Mouse (Mus musculus) spleen, postnatal 4 days (tissue): ENCODE measurements around the gene Coro2b.

Experiments
- DNase-seq, 2 experiments: peaks; one replicate each; pipeline ENCODE4 v3.0.0; 2022; ENCODE audit warnings: low spot score in 2 of 2

Gene Coro2b

DNA sequence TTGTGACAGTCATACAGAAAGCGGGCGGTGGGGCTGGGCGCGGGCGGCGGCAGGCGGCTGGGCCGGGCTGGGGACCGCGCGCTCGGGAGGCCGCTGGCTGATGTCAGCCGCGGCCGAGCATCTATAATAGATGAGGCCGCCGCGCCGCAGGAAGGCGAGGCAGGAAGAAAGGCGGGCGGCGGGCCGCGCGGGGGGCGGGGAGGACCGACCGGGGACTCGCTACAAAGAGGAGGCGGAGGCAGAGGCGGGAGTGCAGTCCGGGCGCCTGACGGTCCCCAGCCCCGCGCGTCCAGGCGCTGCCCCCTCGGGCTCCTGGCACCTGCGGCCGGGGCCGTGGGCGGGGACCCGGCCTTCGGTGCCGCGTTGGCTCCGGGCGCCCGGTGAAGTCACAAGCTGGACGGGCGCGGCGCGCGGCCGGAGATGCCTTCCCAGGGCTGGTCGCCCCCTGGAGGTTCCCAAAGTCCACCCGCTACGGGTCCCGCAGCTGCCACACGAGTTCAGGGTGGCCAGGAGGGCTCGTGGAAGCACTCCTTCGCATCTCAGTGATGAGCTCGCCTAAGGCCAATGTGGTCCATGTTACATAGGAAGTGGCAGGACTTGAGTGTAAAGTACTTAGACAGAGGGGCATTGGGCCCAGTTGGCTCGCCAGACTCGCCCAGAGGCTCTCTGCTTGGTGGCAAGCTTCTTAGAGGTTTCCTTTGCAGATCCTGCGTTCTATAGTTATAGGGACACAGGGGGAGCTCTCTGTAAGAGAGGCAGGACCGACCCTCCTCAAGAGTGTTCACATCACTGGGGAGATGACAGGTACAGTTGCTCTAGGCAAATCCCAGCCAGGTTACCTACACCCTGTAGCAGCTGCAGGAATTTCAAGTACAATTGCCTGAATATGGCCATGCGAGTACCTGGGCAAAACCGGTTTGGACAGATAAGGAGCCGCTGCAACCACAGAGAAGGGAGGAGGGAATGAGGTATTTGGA lies at the start of gene Coro2b:
Coro2b (minus strand) TSS at position 390 of the 977 bp plus-strand sequence.
- DNase-seq: peak; percentile 37 to 76

DNA sequence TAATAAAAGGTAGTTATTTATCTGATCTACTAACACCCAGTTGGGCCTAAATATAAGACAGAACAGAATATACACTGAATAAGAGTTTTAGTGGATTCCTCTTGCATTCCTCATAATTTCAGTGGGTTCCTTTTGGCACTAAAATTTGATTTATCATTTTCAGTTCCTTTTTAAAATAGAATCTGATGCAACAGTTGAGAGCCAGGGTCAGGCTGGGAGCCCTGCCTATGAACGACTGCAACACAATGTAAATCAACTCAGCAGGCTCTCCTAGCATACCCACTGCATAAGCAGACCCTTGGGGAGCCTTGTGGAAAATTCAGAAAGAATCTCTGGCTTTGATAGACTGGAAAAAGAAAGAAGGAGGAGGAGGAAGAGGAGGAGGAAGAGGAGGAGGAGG lies 40.7 kb upstream of the Coro2b start:
- DNase-seq: no peak

DNA sequence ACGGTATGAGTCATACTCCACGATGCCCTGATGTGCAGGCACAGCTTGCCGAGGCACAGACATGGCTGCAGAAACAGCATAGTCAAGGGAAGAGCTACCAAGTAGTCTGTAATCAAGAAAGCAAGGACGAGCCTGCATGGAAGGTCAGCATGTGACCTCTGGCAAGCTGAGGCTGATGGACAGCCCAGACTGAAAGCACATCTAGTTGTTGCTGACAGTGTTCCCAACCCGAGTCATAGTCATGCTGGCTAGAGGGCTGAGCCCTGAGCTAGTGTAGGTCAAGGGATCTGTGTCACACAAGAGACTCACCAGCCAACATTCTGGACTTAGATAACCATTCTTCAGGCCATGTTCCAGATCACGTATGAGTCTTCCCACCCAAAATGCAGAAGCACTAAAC lies 32.3 kb upstream of the Coro2b start:
- DNase-seq: peak in 1 of 2 experiments; percentile 34

DNA sequence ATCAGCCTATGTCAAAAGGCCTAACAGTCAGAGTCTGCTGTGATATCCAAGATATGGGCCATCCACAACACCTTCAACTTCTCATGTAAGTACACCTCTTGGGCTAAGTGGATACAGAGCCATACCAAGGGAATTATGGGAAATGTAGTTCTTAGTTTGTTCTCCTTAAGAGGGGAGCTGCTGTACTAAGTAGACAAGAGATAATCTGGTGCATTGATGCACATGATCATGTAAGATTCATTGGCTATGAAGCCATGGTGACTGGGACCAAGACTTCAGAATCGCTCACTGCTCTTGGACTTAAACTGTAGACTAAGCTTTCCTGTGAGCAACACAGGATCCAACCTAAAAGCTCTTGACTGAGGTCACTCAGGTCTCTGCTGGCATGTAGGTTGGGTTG lies 31.0 kb upstream of the Coro2b start:
- no peak for DNase-seq

DNA sequence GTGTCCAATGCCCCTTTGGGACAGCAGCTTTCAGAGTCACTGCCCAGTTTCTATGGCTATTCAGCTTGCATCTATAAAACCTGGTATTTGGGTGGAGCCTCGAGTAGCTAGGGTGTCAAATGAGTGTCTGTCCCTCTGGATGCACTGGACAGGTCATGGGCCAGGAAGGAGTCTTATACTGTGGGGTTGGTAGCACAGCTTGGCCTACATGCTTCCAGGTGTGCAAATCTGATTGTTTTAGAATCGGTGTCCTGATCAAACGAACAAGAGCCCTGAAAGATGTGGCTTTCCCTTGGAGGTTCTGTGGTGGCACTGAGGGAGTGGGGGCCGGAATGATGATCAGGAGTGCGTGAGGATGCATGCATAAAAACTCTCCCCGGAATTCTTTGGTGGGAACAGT lies 25.4 kb upstream of the Coro2b start:
- DNase-seq: no peak

DNA sequence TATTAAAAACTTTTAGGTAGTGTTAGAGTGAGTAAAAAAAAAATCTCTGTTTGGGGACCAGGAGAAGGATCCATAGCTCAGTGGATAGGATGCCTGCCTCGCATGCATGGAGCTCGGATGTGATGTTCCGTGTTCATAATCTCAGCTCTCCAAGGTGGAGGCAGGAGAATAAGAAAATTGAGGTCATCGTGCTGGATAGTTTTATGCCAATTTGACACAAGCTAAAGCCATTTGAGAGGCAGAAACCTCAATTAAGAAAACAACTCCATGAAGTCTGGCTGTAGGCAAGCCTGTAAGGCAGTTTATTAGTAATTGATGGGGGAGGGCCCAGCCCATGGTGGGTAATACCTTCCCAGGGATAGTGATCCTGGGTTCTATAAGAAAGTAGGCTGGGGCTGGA lies 23.6 kb upstream of the Coro2b start:
- no peak for DNase-seq

DNA sequence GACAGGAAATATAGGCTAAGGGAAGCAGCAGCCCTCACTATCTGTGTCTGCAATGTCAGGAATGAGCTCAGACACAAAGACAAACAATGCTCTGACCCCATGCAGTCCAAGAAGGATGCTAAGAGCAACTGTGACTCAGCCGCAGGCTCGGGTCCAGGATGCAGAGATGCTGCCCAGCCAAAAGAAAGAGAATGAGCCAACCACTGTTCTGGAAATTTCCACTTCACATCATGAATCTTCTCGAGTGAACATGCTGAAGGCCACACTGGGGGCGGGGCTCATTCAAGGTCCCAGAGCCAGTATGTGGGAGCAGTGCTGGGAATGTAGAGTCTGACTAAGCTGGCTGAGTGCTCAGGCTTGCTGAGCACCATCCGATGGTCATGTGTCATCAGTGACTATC lies 23.2 kb upstream of the Coro2b start:
- peak in 1 of 2 experiments; percentile 52 for DNase-seq

DNA sequence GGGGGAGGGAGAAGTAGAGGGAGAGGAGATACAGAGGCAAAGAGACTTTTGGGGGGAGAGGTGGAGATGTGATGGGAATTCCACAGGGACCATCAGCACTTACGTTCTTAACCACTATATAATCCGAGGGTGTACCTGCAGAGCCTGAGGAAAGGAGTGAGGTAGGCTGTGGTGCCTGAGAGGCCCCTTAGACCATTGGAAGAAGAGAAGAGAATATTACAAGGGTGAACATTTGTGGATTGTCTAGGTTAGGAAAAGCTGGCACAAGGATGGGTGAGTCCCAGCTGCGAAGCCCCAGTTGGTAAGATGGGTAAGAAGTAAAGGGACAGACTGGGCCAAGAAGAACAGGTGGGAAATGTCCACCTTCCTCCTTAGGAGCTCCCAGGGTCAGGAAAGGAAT lies 22.6 kb upstream of the Coro2b start:
- no peak for DNase-seq

DNA sequence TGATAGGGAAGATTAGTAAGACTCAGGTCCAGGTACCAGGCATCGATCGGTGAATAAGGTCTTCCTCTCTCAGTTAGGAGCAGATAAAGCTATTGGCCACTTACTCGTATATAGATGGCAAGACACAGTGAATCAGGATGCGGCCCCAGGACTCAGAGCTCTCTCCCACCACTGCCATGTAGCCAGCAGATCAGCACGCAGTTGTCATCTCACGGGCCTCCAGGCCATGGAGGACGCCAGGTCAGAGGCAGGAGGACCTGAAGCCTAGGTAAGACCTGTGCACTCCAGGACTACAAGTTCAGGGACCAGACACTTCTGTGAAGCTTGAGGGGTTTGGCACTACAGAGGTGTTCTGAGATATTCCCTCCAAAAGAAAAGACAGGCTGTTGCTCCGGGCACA lies 21.2 kb upstream of the Coro2b start:
- peak in 1 of 2 experiments; percentile 49 for DNase-seq

DNA sequence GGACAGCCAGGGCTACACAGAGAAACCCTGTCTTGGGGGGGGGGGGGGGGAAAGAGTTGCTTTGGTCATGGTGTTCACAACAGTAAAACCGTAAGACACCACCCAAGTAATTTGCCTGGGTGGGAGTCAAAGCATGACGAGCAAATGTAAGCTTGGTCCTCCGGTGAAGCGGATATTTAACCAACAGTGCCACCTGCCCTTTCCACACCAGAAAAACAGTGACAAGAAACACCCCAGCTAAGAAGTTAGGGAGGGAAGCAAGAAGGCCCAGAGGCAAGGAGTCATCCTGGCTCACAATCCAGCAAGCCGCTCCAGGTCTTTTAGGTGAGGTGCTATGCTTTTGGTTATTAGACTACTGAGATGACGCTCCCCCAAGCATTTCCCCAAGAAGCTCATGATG lies 19.9 kb upstream of the Coro2b start:
- DNase-seq: peak in 1 of 2 experiments; percentile 33

DNA sequence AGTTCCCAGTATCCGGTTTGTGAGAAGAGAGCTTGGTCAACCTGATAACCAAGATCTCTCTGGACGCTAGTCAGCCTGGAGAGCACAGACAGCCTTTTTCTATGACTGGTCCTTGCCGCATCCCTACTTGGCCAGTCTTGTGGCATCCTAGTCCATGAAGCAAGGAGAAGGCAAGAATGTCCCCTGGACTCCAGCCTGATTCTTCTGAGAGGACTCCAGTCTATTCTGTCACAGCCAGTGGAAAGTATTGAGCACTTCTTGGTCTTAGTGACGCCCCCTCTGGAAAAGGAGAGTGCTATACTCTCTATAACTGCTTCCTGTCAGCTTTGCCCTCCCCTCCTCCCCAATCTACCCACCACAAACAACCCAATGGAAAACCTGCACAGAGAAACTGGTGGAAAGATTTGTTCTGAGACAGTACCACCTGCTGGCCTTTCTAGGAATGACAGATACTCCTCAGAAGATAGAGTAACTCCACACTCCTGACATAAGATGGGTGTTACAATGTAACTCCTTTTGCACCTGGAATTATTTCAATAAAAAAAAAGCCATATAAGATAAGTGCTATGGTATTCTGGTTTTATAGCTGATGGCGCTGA lies 18.5 kb upstream of the Coro2b start:
- no peak for DNase-seq

DNA sequence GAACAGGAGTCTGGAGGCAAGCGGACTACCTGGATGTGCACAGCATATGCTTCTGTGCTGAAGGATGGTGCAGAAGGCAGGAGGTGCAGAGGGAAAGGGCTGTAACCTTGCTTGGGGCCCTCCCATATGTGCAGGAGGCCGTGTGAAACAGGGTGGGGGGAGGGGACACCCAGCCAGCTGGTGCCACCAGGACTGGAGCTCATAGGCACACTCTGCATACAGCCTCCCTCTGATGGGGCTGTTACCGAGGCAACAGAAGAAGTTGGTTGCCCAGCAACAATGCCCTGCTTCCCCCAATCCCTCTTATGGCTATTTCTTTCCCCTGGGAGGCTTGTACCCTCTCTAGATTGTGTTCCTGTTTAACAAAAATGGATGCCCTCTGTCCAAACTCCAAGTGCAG lies 17.8 kb upstream of the Coro2b start:
- DNase-seq: no peak

DNA sequence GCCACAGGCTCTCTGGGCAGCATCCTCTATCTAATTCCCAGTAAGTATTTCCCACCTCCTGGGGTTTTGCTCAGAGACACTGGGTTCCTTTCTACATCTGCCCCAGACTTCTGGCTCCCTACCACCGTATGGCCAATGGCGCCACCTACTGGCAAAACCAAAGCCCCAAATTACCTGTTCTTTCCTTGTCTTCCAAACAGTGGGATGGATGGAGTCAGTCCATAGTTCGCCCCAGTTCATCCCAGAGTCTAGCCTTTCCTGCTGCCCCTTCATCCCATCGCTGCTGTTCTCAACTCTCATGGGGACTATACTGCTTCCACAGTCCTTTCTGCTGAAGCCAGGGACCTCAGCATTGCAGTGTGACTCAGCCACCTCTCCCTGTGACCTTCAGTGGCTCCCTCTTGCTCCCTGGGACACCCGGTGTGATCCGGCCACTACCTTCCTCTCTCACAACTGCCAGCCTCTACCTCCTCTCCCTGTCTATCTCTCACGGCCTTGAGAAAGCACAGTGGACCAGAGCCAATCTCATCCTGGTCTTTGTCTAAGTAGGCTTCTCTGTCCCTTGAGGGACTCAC lies 16.6 kb upstream of the Coro2b start:
- peak; percentile 31 to 82 for DNase-seq

DNA sequence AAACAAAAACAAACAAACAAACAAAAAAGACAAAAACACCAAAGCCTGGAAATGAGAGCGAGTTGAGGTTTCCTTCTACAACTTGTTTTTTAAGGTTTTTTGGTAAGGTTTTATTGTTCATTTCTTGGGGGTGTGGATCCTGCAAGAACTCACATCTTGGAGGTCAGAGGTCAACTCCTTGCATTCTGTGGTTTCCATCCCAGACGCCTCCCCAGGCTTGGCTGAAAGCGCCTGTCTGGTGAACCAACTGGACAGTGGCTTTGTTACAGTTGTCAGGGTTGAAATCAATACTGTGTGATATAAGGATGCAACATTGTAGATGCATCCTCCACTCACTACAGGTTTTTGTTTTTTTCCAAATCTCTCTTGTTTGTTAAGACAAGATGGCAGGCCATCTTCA lies 14.7 kb upstream of the Coro2b start:
- DNase-seq: no peak

DNA sequence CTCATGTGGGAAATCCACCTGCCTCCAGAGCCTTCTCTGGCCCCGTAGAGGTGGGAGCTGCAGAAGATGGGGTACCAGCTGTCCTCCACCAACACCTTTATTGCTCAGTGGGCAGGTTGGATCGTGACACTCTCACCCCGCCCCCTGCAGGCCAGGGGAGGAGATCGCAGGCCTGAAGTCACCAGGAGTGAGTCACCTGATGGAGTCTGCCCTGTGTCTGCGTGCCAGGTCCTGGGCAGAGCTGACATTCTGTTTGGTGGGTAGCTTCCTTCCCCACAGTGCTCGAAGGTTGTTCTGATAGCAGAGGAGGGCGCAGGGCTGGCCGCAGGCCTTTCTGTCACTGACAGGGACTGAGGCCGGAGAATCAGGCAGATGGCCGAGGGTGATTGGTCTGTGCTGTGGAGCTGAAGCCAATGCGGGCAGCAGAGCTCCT lies 13.8 kb upstream of the Coro2b start:
- DNase-seq: peak; percentile 60 to 85

DNA sequence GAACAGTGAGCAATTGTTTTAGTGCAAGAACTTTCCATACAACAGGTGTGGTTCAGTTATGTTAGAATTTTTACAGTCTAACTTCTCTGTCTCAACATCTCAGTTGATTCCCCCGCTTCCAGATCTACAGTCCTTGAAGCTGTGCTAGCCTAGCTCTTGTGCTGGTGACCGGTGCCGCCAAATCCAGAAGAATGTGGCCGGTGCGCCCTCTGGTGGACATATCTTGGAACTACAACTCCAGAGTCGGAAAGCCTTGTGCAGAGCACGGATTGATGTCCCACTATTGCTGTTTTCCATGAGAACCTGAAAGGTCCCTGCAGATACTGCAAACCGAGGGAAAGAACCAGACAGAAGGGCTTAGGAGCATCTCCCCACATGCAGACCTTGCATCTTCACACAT lies 13.0 kb upstream of the Coro2b start:
- DNase-seq: peak; percentile 75 to 92

DNA sequence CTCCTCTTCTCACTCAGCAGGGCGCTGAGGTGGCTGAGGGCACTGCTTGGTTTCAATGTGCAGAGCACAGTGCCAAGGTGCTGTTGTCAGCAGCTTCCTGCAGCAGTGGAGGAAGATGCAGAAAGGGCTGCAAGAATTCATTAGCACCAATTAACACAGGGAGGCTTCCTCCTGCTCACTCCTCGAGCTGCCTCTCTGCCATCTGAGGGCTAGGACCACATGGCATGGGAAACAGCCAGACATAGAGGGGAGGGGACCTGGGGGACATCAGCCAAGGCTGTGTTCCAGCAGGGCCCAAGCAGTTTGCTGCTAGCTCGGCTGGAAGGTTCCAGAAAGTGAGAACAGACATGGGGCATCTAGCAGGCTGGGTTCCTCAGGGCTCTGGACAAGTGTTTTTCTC lies 10.6 kb upstream of the Coro2b start:
- no peak for DNase-seq

DNA sequence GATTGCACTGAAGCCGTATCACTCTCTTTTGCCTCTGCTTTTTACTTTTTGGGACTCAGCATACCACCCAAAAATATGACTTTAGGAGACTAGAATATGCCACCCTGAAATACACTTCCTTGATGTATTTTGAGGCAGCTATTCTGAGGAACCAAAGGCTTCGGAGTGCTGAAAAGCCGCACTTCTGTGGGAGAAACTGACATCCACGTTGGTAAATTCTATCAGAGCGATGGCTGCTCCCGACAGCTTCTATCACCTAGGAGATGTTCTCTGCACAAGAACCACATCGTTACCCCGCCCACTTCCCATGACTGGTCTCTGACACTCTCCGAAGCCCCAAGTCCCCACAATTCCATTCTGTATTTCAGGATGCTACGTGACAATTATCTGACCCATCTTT lies 8.0 kb upstream of the Coro2b start:
- no peak for DNase-seq

DNA sequence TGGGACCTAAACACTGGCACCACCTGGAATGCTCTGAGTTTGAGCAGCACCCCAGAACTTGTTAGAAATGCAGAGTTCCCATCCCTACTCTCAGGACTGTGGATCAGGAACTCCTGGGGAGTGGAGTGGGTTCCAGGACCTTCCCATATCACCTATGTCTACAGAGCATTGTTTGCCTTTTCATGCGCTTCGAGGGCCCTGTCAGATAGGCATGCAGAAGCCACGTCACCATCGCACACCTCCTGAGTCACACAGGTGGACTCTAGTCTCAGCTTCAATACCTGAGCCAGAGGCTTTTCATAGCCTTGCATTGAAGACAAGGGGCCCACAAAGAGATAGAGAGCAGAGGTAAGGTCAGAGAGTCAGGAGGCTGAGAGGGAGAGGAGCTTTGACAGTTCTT lies 7.0 kb upstream of the Coro2b start:
- no peak for DNase-seq

DNA sequence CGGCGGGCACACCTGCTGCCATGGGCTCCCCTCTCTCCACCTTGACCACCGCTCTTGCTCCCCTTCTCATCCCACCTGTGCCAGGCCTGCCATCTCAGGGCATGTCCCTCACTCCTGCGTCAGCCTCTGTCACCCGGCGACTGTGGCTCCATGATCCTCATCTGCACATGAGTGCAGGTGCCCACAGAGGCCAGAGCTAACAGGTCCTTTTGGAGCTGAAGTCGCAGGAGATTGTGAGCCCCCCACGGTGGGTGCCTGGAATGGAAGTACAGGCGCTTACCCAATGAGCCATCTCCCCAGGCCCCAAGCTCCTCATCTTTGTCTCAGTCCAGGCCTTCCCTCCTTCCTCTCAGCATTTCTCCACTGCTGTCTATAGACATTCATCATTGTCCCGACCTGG lies 4.8 kb upstream of the Coro2b start:
- no peak for DNase-seq

DNA sequence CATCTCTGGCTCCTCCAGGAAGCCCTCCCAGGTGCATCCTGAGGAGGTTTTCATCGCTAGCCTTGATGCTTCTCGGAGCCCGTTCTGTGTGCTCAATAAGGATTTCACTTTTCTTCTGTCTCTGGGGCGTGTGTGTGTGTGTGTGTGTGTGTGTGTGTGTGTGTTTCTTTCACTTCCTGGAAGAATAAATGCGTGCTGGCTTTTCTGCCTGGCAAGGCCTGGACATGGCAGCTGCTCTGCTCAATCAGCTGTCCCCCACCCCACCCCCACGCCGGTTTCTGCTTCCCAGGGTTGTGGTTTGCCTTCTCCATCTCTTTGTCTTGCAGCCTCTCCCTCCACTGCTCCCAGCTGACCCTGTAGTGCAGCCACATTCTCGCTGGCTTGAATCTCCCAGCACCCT lies 4.3 kb upstream of the Coro2b start:
- no peak for DNase-seq

DNA sequence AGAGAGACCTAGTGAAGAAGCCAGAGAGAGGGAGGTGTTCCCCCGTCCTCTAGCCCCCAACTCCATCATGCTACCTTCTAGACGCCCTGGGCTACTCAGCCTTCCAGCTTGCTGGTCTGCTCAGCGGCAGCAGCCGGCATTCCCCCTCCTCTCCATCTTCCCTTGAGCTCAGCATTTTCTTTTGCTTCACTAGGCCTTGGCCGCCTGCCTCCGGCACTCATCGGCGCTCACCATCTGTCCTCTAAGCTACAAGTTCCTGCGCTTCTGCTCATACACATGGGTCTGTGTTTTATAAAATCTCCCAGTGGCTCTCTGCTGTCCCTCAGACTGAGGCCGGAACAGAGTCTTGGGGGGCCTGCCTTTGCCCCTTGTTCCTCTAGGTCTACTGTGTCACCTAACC lies 3.9 kb upstream of the Coro2b start:
- no peak for DNase-seq

DNA sequence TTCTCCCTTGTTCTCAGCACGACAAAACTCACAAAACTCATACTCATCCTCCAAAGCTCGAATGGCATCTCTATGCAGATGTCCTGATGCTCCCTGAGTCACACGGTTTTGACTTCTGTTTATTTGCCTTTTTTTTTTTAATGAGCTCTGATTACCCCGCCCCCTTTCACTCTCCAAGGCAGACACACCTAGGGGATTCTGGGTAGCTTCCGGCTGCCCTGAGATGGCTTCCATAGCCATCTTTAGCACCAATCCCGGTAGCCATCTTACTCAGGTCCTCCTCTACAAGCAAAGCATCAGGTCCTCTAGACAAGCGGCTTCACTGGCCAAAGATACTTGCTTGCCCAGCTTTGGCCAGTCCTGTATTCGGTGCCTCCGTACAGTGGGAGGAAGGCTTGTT lies 3.3 kb upstream of the Coro2b start:
- no peak for DNase-seq
